Mouse (Mus musculus) CD4-positive helper T cell, adult 2 months (primary cell): Measurements from ENCODE around the gene Ncapg2.
A peak's percentile ranks its signal among the peaks of the same experiment; 100 is the strongest.

Experiments used
- DNase-seq: peaks from one replicate; pipeline ENCODE4 v3.0.0-alpha.2; 2012; ENCODE audit warnings: low read depth, missing footprints, low spot score

The Ncapg2 gene

GRCm38 (mm10) chr12:116442184-116442583 is 37.0 kb downstream of the Ncapg2 start:
- DNase-seq: no peak

- DNase-seq: no peak
These were observed 44.3 kb downstream of the Ncapg2 start for GRCm38 (mm10) chr12:116449536-116449935.

- no peak for DNase-seq
These were observed 55.3 kb downstream of the Ncapg2 start for GRCm38 (mm10) chr12:116460379-116461065.

- DNase-seq: peak; percentile 87
These were observed 61.8 kb downstream of the Ncapg2 start for GRCm38 (mm10) chr12:116467030-116467429.

GRCm38 (mm10) chr12:116468348-116468747 is 63.1 kb downstream of the Ncapg2 start:
- DNase-seq: no peak

GRCm38 (mm10) chr12:116469096-116469495 is 63.9 kb downstream of the Ncapg2 start:
- DNase-seq: peak; percentile 42

- no peak for DNase-seq
These were observed 68.1 kb downstream of the Ncapg2 start for GRCm38 (mm10) chr12:116473264-116473663.

GRCm38 (mm10) chr12:116473761-116474160 is 68.6 kb downstream of the Ncapg2 start:
- DNase-seq: no peak

GRCm38 (mm10) chr12:116474676-116475075 is 69.5 kb downstream of the Ncapg2 start:
- no peak for DNase-seq

GRCm38 (mm10) chr12:116478771-116479170 is 73.6 kb downstream of the Ncapg2 start:
- no peak for DNase-seq

- DNase-seq: no peak
These were observed 76.7 kb downstream of the Ncapg2 start for GRCm38 (mm10) chr12:116481921-116482320.

GRCm38 (mm10) chr12:116483581-116483980 is 78.4 kb downstream of the Ncapg2 start:
- no peak for DNase-seq

GRCm38 (mm10) chr12:116484991-116485390 is 79.8 kb downstream of the Ncapg2 start:
- no peak for DNase-seq

GRCm38 (mm10) chr12:116485591-116486403 is 80.6 kb downstream of the Ncapg2 start, which contains the start of gene Ptprn2:
TSS of gene Ptprn2 (plus strand) at chr12:116485720.
- DNase-seq: peak; percentile 66

- no peak for DNase-seq
These were observed 81.2 kb downstream of the Ncapg2 start for GRCm38 (mm10) chr12:116486404-116486730.

GRCm38 (mm10) chr12:116488836-116489235 is 83.6 kb downstream of the Ncapg2 start:
- DNase-seq: no peak

GRCm38 (mm10) chr12:116490575-116491356 is 85.6 kb downstream of the Ncapg2 start:
- DNase-seq: no peak

GRCm38 (mm10) chr12:116498666-116499065 is 93.5 kb downstream of the Ncapg2 start:
- no peak for DNase-seq

GRCm38 (mm10) chr12:116500652-116501051 is 95.5 kb downstream of the Ncapg2 start:
- no peak for DNase-seq

GRCm38 (mm10) chr12:116512482-116512881 is 107.3 kb downstream of the Ncapg2 start:
- no peak for DNase-seq
